10 mouse cellular contexts compared by ENCODE assay signal in genomic region chr10:121764469-121765173, GRCm38 (mm10). TPM values are rescaled to one million over a fixed set of nuclear protein-coding genes. Genes with fewer than 3 reads are reported as not detected.
A peak's percentile ranks its signal among the peaks of the same experiment; 100 is the strongest.
DNase-seq lines count a peak whose midpoint lies in the region; ATAC-seq and TF ChIP-seq lines count a peak whose summit lies in the region.
"Had no signal": no experiment of that assay in that cellular context is flagged by ENCODE, and none has a peak within 500 bp of the region (broad histone marks: within the 10 kb centered on the region; RNA-seq: fewer than 3 reads in every experiment).

No protein-coding gene starts in this region.

- no peak overlapping the region for H3K27ac ChIP-seq in kidney, adult 2 months (ENCODE audit: insufficient read depth, low read depth, low read length)
- H3K27ac ChIP-seq in ES-Bruce4 (ENCODE audit: insufficient read depth, low read length), result no peak overlapping the region
- H3K27ac ChIP-seq in hindbrain, embryonic 12.5 days, result no peak overlapping the region
- H3K27ac ChIP-seq in midbrain, embryonic 16.5 days (ENCODE audit: low read length), result peak overlapping the region; percentile 88

- peak; percentile 66; the same call in 1 of the 2 replicates for ATAC-seq in hindbrain, embryonic 12.5 days (ENCODE audit: low FRiP score)
- ATAC-seq in midbrain, embryonic 16.5 days, result peak; percentile 69
- ATAC-seq: CD4-positive, CD25-positive, alpha-beta regulatory T cell, adult 4 months had no signal

- H3K4me2 ChIP-seq in hindbrain, embryonic 12.5 days (replicated peaks), result no peak overlapping the region
- 0 out of 2 replicates have a peak overlapping the region, but pooled peaks have one; percentile 2 for H3K4me2 ChIP-seq in midbrain, embryonic 16.5 days (ENCODE audit: low read length)

- no peak for DNase-seq in kidney, adult 2 months
- no peak for DNase-seq in kidney, postnatal 36 days
- no peak for DNase-seq in adrenal gland, adult 18-20 months (ENCODE audit: low spot score in 2 of 2)
- DNase-seq in layer of hippocampus, adult 9-11 months, result no peak
- DNase-seq in cerebellum, postnatal 25 days, result no peak
- DNase-seq: heart, adult 18-20 months had no signal

- H3K9ac ChIP-seq in ES-Bruce4 (ENCODE audit: low read depth, poor library complexity, severe bottlenecking), result no peak overlapping the region
- no peak overlapping the region for H3K9ac ChIP-seq in hindbrain, embryonic 12.5 days
- no peak overlapping the region for H3K9ac ChIP-seq in midbrain, embryonic 16.5 days (ENCODE audit: low read depth, low read length)

- 81% methylated on average over 13 of the region's 13 CpGs for WGBS in kidney, adult 2 months
- WGBS in hindbrain, embryonic 12.5 days, result 84% methylated on average over 13 of the region's 13 CpGs
- WGBS in midbrain, embryonic 16.5 days, result 79% methylated on average over 13 of the region's 13 CpGs

- TF ChIP-seq POLR2A in kidney, adult 2 months (IDR thresholded peaks at IDR 0.05; ENCODE audit: low read depth, low read length), result no peak
- no peak for TF ChIP-seq POLR2A in ES-Bruce4 (IDR thresholded peaks at IDR 0.05; ENCODE audit: insufficient read depth, low read length)

- no peaks in the 10 kb centered on the region for H3K9me3 ChIP-seq in ES-Bruce4 (replicated peaks; ENCODE audit: control insufficient read depth, insufficient read depth, low read length, poor library complexity, severe bottlenecking)
- H3K9me3 ChIP-seq in hindbrain, embryonic 12.5 days (replicated peaks), result no peaks in the 10 kb centered on the region
- no peaks in the 10 kb centered on the region for H3K9me3 ChIP-seq in midbrain, embryonic 16.5 days (replicated peaks; ENCODE audit: control insufficient read depth, low read length, poor library complexity, severe bottlenecking)

- H3K27me3 ChIP-seq in kidney, adult 2 months (replicated peaks; ENCODE audit: control insufficient read depth, insufficient read depth, low read length), result no peaks in the 10 kb centered on the region
- H3K27me3 ChIP-seq in ES-Bruce4 (ENCODE audit: control insufficient read depth, insufficient read depth, low read length, poor library complexity, severe bottlenecking), result no peaks in the 10 kb centered on the region
- H3K27me3 ChIP-seq in hindbrain, embryonic 12.5 days, result no peaks in the 10 kb centered on the region
- H3K27me3 ChIP-seq in midbrain, embryonic 16.5 days (ENCODE audit: control insufficient read depth, insufficient read depth, low read depth, low read length), result no peaks in the 10 kb centered on the region

- H3K4me3 ChIP-seq in kidney, adult 2 months (ENCODE audit: insufficient read depth, low read depth, low read length), result no peak overlapping the region
- no peak overlapping the region for H3K4me3 ChIP-seq in ES-Bruce4 (ENCODE audit: low read depth, low read length)
- H3K4me3 ChIP-seq in hindbrain, embryonic 12.5 days, result no peak overlapping the region
- no peak overlapping the region for H3K4me3 ChIP-seq in midbrain, embryonic 16.5 days (ENCODE audit: low read depth, low read length)

- TF ChIP-seq CTCF in kidney, adult 2 months (conservative IDR thresholded peaks at IDR 0.05; ENCODE audit: insufficient read depth, insufficient read length, low read depth, low read length), result 0 out of 2 replicates have a peak, but pooled peaks have one; percentile 4
- TF ChIP-seq CTCF in ES-Bruce4 (IDR thresholded peaks at IDR 0.05; ENCODE audit: low read depth, low read length), result peak; percentile 65

- no peaks in the 10 kb centered on the region for H3K4me1 ChIP-seq in kidney, adult 2 months (ENCODE audit: control insufficient read depth, insufficient read depth, low read length)
- no peaks in the 10 kb centered on the region for H3K4me1 ChIP-seq in ES-Bruce4 (ENCODE audit: control insufficient read depth, insufficient read depth, low read length)
- peaks cover 10% of the 10 kb centered on the region; the same call in 1 of the 2 replicates for H3K4me1 ChIP-seq in hindbrain, embryonic 12.5 days
- 0 out of 2 replicates have a peak, but pooled peaks cover 9% of the 10 kb centered on the region for H3K4me1 ChIP-seq in midbrain, embryonic 16.5 days (ENCODE audit: control insufficient read depth, insufficient read depth, low read length)

- no peaks in the 10 kb centered on the region for H3K36me3 ChIP-seq in kidney, adult 2 months (ENCODE audit: control insufficient read depth, insufficient read depth, low read length)
- no peaks in the 10 kb centered on the region for H3K36me3 ChIP-seq in ES-Bruce4 (ENCODE audit: control insufficient read depth, insufficient read depth, low read length, poor library complexity, severe bottlenecking)
- no peaks in the 10 kb centered on the region for H3K36me3 ChIP-seq in hindbrain, embryonic 12.5 days
- H3K36me3 ChIP-seq in midbrain, embryonic 16.5 days (ENCODE audit: control insufficient read depth, insufficient read depth, low read length), result no peaks in the 10 kb centered on the region

- TF ChIP-seq EP300 in ES-Bruce4 (IDR thresholded peaks at IDR 0.05; ENCODE audit: insufficient read depth, low read depth, low read length), result no peak

RNA-seq across cellular contexts. Expression of gene BC048403, which starts 24.9 kb away (rescaled TPM):
- 5.2 and 5.5 TPM in 2 replicates for polyA plus RNA-seq in kidney, adult 2 months (2012; rRNA removed)
- 14.9 and 15.9 TPM in 2 replicates for polyA plus RNA-seq in ES-Bruce4 (2011; ENCODE audit: insufficient read depth, insufficient read length, low read depth, missing spikeins)
- 2.4 TPM in 2 replicates for polyA plus RNA-seq in hindbrain, embryonic 12.5 days (2016; fragmentation: Nextera tagmentation; extraction: Ambion mirVana)
- 2.3 and 2.4 TPM in 2 replicates for polyA plus RNA-seq in midbrain, embryonic 16.5 days (2015; fragmentation: Nextera tagmentation; extraction: Ambion mirVana)
- total RNA-seq in adrenal gland, adult 18-20 months (2021), result 1 to 10 TPM; 5.4 to 9.3 TPM
